Mouse (Mus musculus) G1E (cell line): ENCODE results near the gene Plce1.

ENCODE experiments used
- CTCF ChIP-seq: IDR thresholded peaks from 2 replicates; pipeline ENCODE4 v1.5.1; 2012; ENCODE audit warnings: low read depth, low read length, inconsistent platforms, mixed read lengths
- GATA1 ChIP-seq: IDR thresholded peaks from 2 replicates; pipeline ENCODE4 v1.6.1; 2012; ENCODE audit warnings: borderline replicate concordance, low read length, inconsistent platforms, mixed read lengths
- GATA2 ChIP-seq: IDR thresholded peaks from 2 replicates; pipeline ENCODE4 v1.6.1; 2012; ENCODE audit warnings: low read depth, low read length, inconsistent platforms, borderline replicate concordance
- TAL1 ChIP-seq: conservative IDR thresholded peaks from 2 replicates; pipeline ENCODE4 v1.6.1; 2012; ENCODE audit warnings: low read depth, low read length, inconsistent platforms, mixed read lengths

DNA sequence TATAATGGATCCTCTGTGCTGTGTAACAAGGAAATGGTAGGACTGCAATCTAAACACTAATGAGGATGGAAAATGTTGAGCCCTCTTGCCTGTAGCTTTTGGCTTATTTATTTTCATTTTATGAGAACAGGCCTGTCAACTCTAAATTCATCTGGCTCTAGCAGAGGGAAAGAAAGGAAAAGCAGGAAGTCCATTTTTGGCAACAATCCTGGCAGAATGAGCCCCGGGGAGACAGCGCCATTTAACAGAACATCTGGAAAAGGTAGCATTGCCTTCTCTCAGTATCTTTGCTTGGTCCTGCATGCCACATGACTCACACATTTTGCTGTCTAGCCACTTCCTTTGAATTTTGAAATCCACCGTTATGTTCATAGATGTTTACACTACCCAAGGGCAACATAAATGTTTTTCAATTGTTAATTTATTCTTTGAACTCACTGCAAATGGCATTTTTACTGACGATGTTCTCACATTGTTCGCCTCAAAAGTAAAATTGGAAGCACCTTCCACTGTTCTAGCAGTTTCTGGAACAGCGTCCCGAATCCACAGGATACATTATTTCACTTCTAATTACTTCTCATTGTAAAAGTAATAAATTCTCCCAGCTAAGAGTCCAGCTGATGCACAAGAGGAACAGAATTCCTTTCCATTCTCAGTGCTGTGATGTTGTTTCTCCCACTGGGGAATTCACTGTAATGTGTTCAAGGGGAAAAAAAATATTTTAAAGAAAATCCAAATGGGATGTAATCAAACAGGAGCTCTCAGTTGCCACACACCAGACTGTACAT lies 278.0 kb downstream of the Plce1 start:
- no peak for TF ChIP-seq CTCF
- TF ChIP-seq GATA1: no peak
- no peak for TF ChIP-seq TAL1
- no peak for TF ChIP-seq GATA2
